Mouse (Mus musculus) mouse embryonic stem cell (cell line): ENCODE measurements around the gene Tnn.

Source experiments
- in situ Hi-C, 2 experiments: fragments of 300-500 bp; cut with MboI; formaldehyde crosslinking; loops; 1 replicate in 1 of 2; 3 replicates in 1 of 2; pipeline ENCODE4 v1.14.3; 2019 to 2020; ENCODE audit warnings: low sequenced_read_pairs in 2 of 2, low pct_unique_long_range_greater_than_20kb in 1 of 2, mixed read lengths in 1 of 2; ENCODE audit not compliant: unreplicated experiment in 1 of 2

Tnn gene

GRCm38 (mm10) chr1:160099659-160100302 is 53.6 kb downstream of the Tnn start:
- in situ Hi-C loops, result no loop called here

GRCm38 (mm10) chr1:160086651-160087050 is 66.7 kb downstream of the Tnn start:
- in situ Hi-C loops, result no loop called here

- in situ Hi-C loops, result no loop called here
These were observed 69.1 kb downstream of the Tnn start for GRCm38 (mm10) chr1:160084239-160084638.

GRCm38 (mm10) chr1:160082647-160083046 is 70.7 kb downstream of the Tnn start:
- in situ Hi-C loops, result no loop called here

- in situ Hi-C loops, result no loop called here
These were observed 72.5 kb downstream of the Tnn start for GRCm38 (mm10) chr1:160080800-160081436.

- in situ Hi-C loops, result no loop called here
These were observed 74.3 kb downstream of the Tnn start for GRCm38 (mm10) chr1:160078882-160079661.

GRCm38 (mm10) chr1:160064547-160065144 is 88.7 kb downstream of the Tnn start:
- in situ Hi-C loops, result loop anchor here (25.0 kb wide), 1 partner anchor 677 kb away; no protein-coding TSS in a partner anchor

GRCm38 (mm10) chr1:160061725-160062366 is 91.5 kb downstream of the Tnn start:
- in situ Hi-C loops, result loop anchor here (25.0 kb wide), 1 partner anchor 675 kb away; no protein-coding TSS in a partner anchor

GRCm38 (mm10) chr1:160061321-160061720 is 92.1 kb downstream of the Tnn start:
- in situ Hi-C loops, result loop anchor here (25.0 kb wide), 1 partner anchor 674 kb away; no protein-coding TSS in a partner anchor

GRCm38 (mm10) chr1:160060542-160060941 is 92.8 kb downstream of the Tnn start:
- in situ Hi-C loops, result loop anchor here (25.0 kb wide), 1 partner anchor 673 kb away; no protein-coding TSS in a partner anchor

GRCm38 (mm10) chr1:160059908-160060307 is 93.5 kb downstream of the Tnn start:
- in situ Hi-C loops, result loop anchor here (25.0 kb wide), 1 partner anchor 673 kb away; no protein-coding TSS in a partner anchor

GRCm38 (mm10) chr1:160057657-160058056 is 95.7 kb downstream of the Tnn start:
- in situ Hi-C loops, result loop anchor here (25.0 kb wide), 1 partner anchor 670 kb away; no protein-coding TSS in a partner anchor

GRCm38 (mm10) chr1:160054366-160055078 is 98.9 kb downstream of the Tnn start:
- in situ Hi-C loops, result loop anchor here (25.0 kb wide), 1 partner anchor 667 kb away; no protein-coding TSS in a partner anchor

- in situ Hi-C loops, result loop anchor here (25.0 kb wide), 1 partner anchor 666 kb away; no protein-coding TSS in a partner anchor
These were observed 99.7 kb downstream of the Tnn start for GRCm38 (mm10) chr1:160053510-160054305.

GRCm38 (mm10) chr1:160052556-160053315 is 100.6 kb downstream of the Tnn start:
- in situ Hi-C loops, result loop anchor here (25.0 kb wide), 1 partner anchor 665 kb away; no protein-coding TSS in a partner anchor

GRCm38 (mm10) chr1:160050898-160051297 is 102.5 kb downstream of the Tnn start:
- in situ Hi-C loops, result loop anchor here (25.0 kb wide), 1 partner anchor 664 kb away; no protein-coding TSS in a partner anchor
